22 mouse cellular contexts compared by ENCODE assay signal in genomic region chr2:112630669-112631068, GRCm38 (mm10).
"Had no signal": no experiment of that assay in that cellular context is flagged by ENCODE, and none has a peak within 500 bp of the region (broad histone marks: within the 10 kb centered on the region; RNA-seq: fewer than 3 reads in every experiment).

No protein-coding gene starts in this region.

- H3K27ac ChIP-seq: heart, adult 2 months; heart, embryonic 13.5 days; heart, embryonic 15.5 days; hindbrain, embryonic 13.5 days; hindbrain, embryonic 15.5 days; hindbrain, postnatal 0 days; limb, embryonic 13.5 days; limb, embryonic 15.5 days; liver, embryonic 12.5 days; liver, embryonic 14.5 days had no signal

- DNase-seq: forebrain, postnatal 0 days; gastrocnemius, postnatal 14 days; gastrocnemius, postnatal 36 days; heart, adult 11 months; heart, adult 2 months; heart, postnatal 14 days; heart, postnatal 36 days; layer of hippocampus, adult 9-11 months; layer of hippocampus, postnatal 36 days; left cerebral cortex, postnatal 4 days; lung, adult 18-20 months had no signal

- H3K4me2 ChIP-seq: heart, embryonic 11.5 days; heart, embryonic 13.5 days; heart, embryonic 15.5 days; hindbrain, embryonic 13.5 days; hindbrain, embryonic 15.5 days; limb, embryonic 13.5 days; limb, embryonic 15.5 days; liver, embryonic 12.5 days had no signal

- H3K4me1 ChIP-seq: heart, embryonic 13.5 days; heart, embryonic 15.5 days; hindbrain, embryonic 13.5 days; hindbrain, embryonic 15.5 days; limb, embryonic 13.5 days; limb, embryonic 15.5 days; liver, embryonic 12.5 days had no signal

- H3K36me3 ChIP-seq: heart, embryonic 15.5 days; limb, embryonic 13.5 days had no signal

- H3K27me3 ChIP-seq: heart, embryonic 13.5 days; heart, embryonic 15.5 days; hindbrain, embryonic 13.5 days; hindbrain, embryonic 15.5 days; limb, embryonic 13.5 days; limb, embryonic 15.5 days; liver, embryonic 12.5 days had no signal

- H3K4me3 ChIP-seq: heart, adult 2 months; heart, embryonic 13.5 days; heart, embryonic 15.5 days; hindbrain, embryonic 13.5 days; hindbrain, embryonic 15.5 days; limb, embryonic 13.5 days; limb, embryonic 15.5 days; liver, embryonic 12.5 days had no signal

- H3K9ac ChIP-seq: forebrain, postnatal 0 days; heart, embryonic 13.5 days; heart, embryonic 15.5 days; hindbrain, embryonic 13.5 days; hindbrain, embryonic 15.5 days; limb, embryonic 13.5 days; limb, embryonic 15.5 days; liver, embryonic 12.5 days; liver, embryonic 14.5 days had no signal

- H3K9me3 ChIP-seq: heart, embryonic 13.5 days; heart, embryonic 15.5 days; hindbrain, embryonic 13.5 days; hindbrain, embryonic 15.5 days; limb, embryonic 13.5 days; limb, embryonic 15.5 days; liver, embryonic 12.5 days had no signal

- ATAC-seq: forebrain, postnatal 0 days; hindbrain, postnatal 0 days; intestine, embryonic 16.5 days; liver, embryonic 12.5 days had no signal
